Mouse (Mus musculus) adrenal gland, postnatal 14 days (tissue): ENCODE measurements around the gene Prcd. TPM values are rescaled to one million over a fixed set of nuclear protein-coding genes. Genes with fewer than 3 reads are reported as not detected.
A peak's percentile ranks its signal among the peaks of the same experiment; 100 is the strongest.

Experiments used
- DNase-seq: peaks from one replicate; pipeline ENCODE4 v3.0.0; 2021; ENCODE audit warnings: mixed read lengths
- total RNA-seq: library from RNA; stranded (reverse); gene quantifications from 2 replicates; pipeline ENCODE4 v1.2.3, GENCODE M21; 2021

Prcd gene
- total RNA-seq, 1 experiment from 2014 or later, result 6.1 TPM

GRCm38 (mm10) chr11:116689622-116690021, 36.3 kb downstream of the Prcd start:
- no peak for DNase-seq

- DNase-seq, result no peak
Observed at GRCm38 (mm10) chr11:116690701-116691575, 37.6 kb downstream of the Prcd start.

GRCm38 (mm10) chr11:116693899-116694249, 40.5 kb downstream of the Prcd start:
- DNase-seq, result no peak

GRCm38 (mm10) chr11:116694250-116695193, 41.2 kb downstream of the Prcd start:
- DNase-seq, result peak; percentile 70

- DNase-seq, result peak; percentile 57
Observed at GRCm38 (mm10) chr11:116695194-116695880, 42.0 kb downstream of the Prcd start.

GRCm38 (mm10) chr11:116696426-116696825, 43.1 kb downstream of the Prcd start:
- DNase-seq, result no peak

GRCm38 (mm10) chr11:116697521-116697920, 44.2 kb downstream of the Prcd start:
- DNase-seq, result no peak

GRCm38 (mm10) chr11:116701377-116701841, 48.1 kb downstream of the Prcd start:
- no peak for DNase-seq

GRCm38 (mm10) chr11:116704336-116705035, 51.2 kb downstream of the Prcd start:
- DNase-seq, result no peak

GRCm38 (mm10) chr11:116705204-116705608, 51.9 kb downstream of the Prcd start:
- no peak for DNase-seq

- DNase-seq, result no peak
Observed at GRCm38 (mm10) chr11:116706363-116706762, 53.0 kb downstream of the Prcd start.

- no peak for DNase-seq
Observed at GRCm38 (mm10) chr11:116710171-116710570, 56.8 kb downstream of the Prcd start.

- no peak for DNase-seq
Observed at GRCm38 (mm10) chr11:116710793-116711192, 57.5 kb downstream of the Prcd start.

GRCm38 (mm10) chr11:116714052-116714451, 60.7 kb downstream of the Prcd start:
- DNase-seq, result no peak

Other genes starting within 250 kb of the Prcd start
- gene Rnf157, start 240.5 kb upstream of the Prcd start, total RNA-seq, result 8.6 and 10.1 TPM in 2 replicates
- gene Ubald2, start 219.4 kb upstream of the Prcd start, total RNA-seq, result 36.4 and 38.8 TPM in 2 replicates
- gene Qrich2, start 187.3 kb upstream of the Prcd start, total RNA-seq, result not detected in 2 replicates
- 81.1 and 81.8 TPM in 2 replicates for gene Prpsap1, start 159.3 kb upstream of the Prcd start, total RNA-seq
- gene Sphk1, start 122.6 kb upstream of the Prcd start, total RNA-seq, result 2.3 and 3.5 TPM in 2 replicates
- gene Ube2o, start 72.1 kb upstream of the Prcd start, total RNA-seq, result 32.0 and 38.5 TPM in 2 replicates
- not detected in 2 replicates for gene Aanat, start 67.1 kb upstream of the Prcd start, total RNA-seq
- gene Rhbdf2, start 26.5 kb upstream of the Prcd start, total RNA-seq, result 11.2 and 14.3 TPM in 2 replicates
- 30.9 and 35.0 TPM in 2 replicates for gene Cygb, start 779 bp downstream of the Prcd start, total RNA-seq
- not detected in 2 replicates for gene St6galnac1, start 122.0 kb downstream of the Prcd start, total RNA-seq
- 28.6 and 32.8 TPM in 2 replicates for gene Mxra7, start 174.5 kb downstream of the Prcd start, total RNA-seq
- 31.1 and 34.4 TPM in 2 replicates for gene Mettl23, start 189.7 kb downstream of the Prcd start, total RNA-seq
- 40.2 and 40.7 TPM in 2 replicates for gene Jmjd6, start 189.9 kb downstream of the Prcd start, total RNA-seq
- gene Mfsd11, start 198.9 kb downstream of the Prcd start, total RNA-seq, result 29.1 and 32.6 TPM in 2 replicates
- gene Srsf2, start 199.6 kb downstream of the Prcd start, total RNA-seq, result 244 and 250 TPM in 2 replicates